ENCODE assay signal across 7 mouse cellular contexts in the genomic region with DNA sequence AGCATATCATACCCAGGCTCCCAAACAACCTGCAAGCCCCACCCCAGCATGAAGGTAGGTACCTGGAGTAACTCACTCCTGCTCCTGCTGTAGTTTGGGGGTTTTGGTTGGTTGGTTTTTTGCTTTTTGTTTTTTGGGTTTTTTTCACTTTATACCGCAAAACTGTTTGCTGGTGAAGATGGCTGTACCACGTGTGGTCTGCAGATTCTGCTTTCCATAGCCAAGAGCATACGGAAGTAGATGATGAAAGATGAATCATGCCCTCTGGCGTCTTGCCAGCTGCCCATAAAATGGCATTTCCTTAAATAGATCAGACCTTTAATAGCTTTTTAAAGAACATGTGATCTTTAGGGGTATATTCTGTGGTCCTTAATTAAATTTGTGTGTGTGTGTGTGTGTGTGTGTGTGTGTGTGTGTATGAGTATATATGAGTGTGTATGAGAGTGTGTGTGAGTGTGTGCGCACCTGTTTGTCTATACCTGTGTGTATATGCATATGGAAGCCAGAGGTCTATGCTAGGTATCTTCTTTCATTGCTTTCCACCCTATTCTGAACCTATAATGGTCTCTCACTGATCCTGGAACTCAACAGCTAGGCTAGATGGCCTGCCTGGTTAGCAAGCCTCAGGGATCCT. TPM values are rescaled to one million over a fixed set of nuclear protein-coding genes. Genes with fewer than 3 reads are reported as not detected.
DNase-seq lines count a peak whose midpoint lies in the region.

No protein-coding gene starts in this region.

- DNase-seq in 3134 (ENCODE audit: extremely low read depth, insufficient read length, low spot score) (peak; percentile 58), 416B (ENCODE audit: low read depth) (peak; percentile 99)
- DNase-seq in brain, adult 2 months (ENCODE audit: low read depth, low spot score), result peak; percentile 90
- peak; percentile 54 to 68 for DNase-seq in heart, postnatal 10 days
- peak; percentile 70 for DNase-seq in lung, postnatal 14 days
- DNase-seq in urinary bladder, adult 2 months (ENCODE audit: low spot score), result peak; percentile 54
- DNase-seq in embryo, embryonic 9.5 days (ENCODE audit: extremely low spot score), result no peak

- intact Hi-C loops in heart, postnatal 10 days (cut with DNase I), result no loop called here

RNA-seq across cellular contexts. Expression of gene Adora2a, which starts 16.8 kb away (rescaled TPM):
- 10 to 100 TPM; 18.7 to 18.9 TPM for total RNA-seq in heart, postnatal 10 days (2021)
- 2.0 and 2.1 TPM in 2 replicates for polyA plus RNA-seq in urinary bladder, adult 2 months (2012; rRNA removed)
